Comparison of ENCODE assay signal across 8 mouse cellular contexts in genomic region chr13:24112689-24113348, GRCm38 (mm10).
DNase-seq lines count a peak whose midpoint lies in the region; ATAC-seq and TF ChIP-seq lines count a peak whose summit lies in the region.

No protein-coding gene starts in this region.

- peak; percentile 35 to 78 for DNase-seq in adrenal gland, adult (ENCODE audit: inconsistent age in 2 of 2, low spot score in 1 of 2)
- no peak for DNase-seq in adrenal gland, adult 8-10 months
- peak; percentile 61 for DNase-seq in embryonic facial prominence, embryonic 14.5 days (ENCODE audit: low spot score)
- DNase-seq in left cerebral cortex, postnatal 25 days (ENCODE audit: low spot score in 2 of 2), result peak; percentile 39 to 70
- peak; percentile 79 for DNase-seq in midbrain, embryonic 14.5 days
- DNase-seq in spleen, adult 2 months (ENCODE audit: low read depth in 1 of 2, low spot score in 2 of 2), result peak; percentile 18 to 31

- H3K36me3 ChIP-seq in embryonic facial prominence, embryonic 14.5 days (ENCODE audit: control insufficient read depth, insufficient read depth, low read length), result 0 out of 2 replicates have a peak, but pooled peaks cover 13% of the 10 kb centered on the region
- H3K36me3 ChIP-seq in hindbrain, embryonic 15.5 days, result no peaks in the 10 kb centered on the region
- H3K36me3 ChIP-seq in midbrain, embryonic 14.5 days (ENCODE audit: control insufficient read depth, insufficient read depth, low read length), result no peaks in the 10 kb centered on the region
- peaks cover 1% of the 10 kb centered on the region; the same call in 1 of the 2 replicates for H3K36me3 ChIP-seq in spleen, adult 2 months (ENCODE audit: control insufficient read depth, insufficient read depth, low read length)

- no peaks in the 10 kb centered on the region for H3K27me3 ChIP-seq in embryonic facial prominence, embryonic 14.5 days (replicated peaks; ENCODE audit: control insufficient read depth, insufficient read depth, low read length)
- no peaks in the 10 kb centered on the region for H3K27me3 ChIP-seq in hindbrain, embryonic 15.5 days
- H3K27me3 ChIP-seq in midbrain, embryonic 14.5 days (ENCODE audit: control insufficient read depth, insufficient read depth, low read length), result no peaks in the 10 kb centered on the region
- H3K27me3 ChIP-seq in spleen, adult 2 months (ENCODE audit: control insufficient read depth, insufficient read depth, low read length), result no peaks in the 10 kb centered on the region

- 70% methylated on average over 9 of the region's 9 CpGs for WGBS in bone marrow, adult 2 months
- WGBS in embryonic facial prominence, embryonic 14.5 days, result 73% methylated on average over 9 of the region's 9 CpGs
- 75% methylated on average over 9 of the region's 9 CpGs for WGBS in hindbrain, embryonic 15.5 days
- WGBS in midbrain, embryonic 14.5 days, result 78% methylated on average over 9 of the region's 9 CpGs
- 79% methylated on average over 9 of the region's 9 CpGs for WGBS in spleen, adult 2 months

- no peak overlapping the region for H3K4me2 ChIP-seq in embryonic facial prominence, embryonic 14.5 days (ENCODE audit: low read depth, low read length)
- no peak overlapping the region for H3K4me2 ChIP-seq in hindbrain, embryonic 15.5 days
- no peak overlapping the region for H3K4me2 ChIP-seq in midbrain, embryonic 14.5 days (ENCODE audit: low read length)

- intact Hi-C loops in left cerebral cortex, postnatal 25 days (cut with DNase I), result loop anchor here (1.0 kb wide), 1 partner anchor 168 kb away; no protein-coding TSS in a partner anchor

- H3K4me1 ChIP-seq in bone marrow, adult 2 months (ENCODE audit: control insufficient read depth, insufficient read depth, low read length), result no peaks in the 10 kb centered on the region; the same call in 1 of the 2 replicates
- H3K4me1 ChIP-seq in embryonic facial prominence, embryonic 14.5 days (ENCODE audit: control insufficient read depth, insufficient read depth, low read length), result no peaks in the 10 kb centered on the region
- H3K4me1 ChIP-seq in hindbrain, embryonic 15.5 days (replicated peaks), result no peaks in the 10 kb centered on the region
- 0 out of 2 replicates have a peak, but pooled peaks cover 4% of the 10 kb centered on the region for H3K4me1 ChIP-seq in midbrain, embryonic 14.5 days (ENCODE audit: control insufficient read depth, insufficient read depth, low read length)
- no peaks in the 10 kb centered on the region for H3K4me1 ChIP-seq in spleen, adult 2 months (ENCODE audit: control insufficient read depth, insufficient read depth, insufficient read length)

- no peak overlapping the region for H3K9ac ChIP-seq in embryonic facial prominence, embryonic 14.5 days (ENCODE audit: low read depth, low read length)
- H3K9ac ChIP-seq in hindbrain, embryonic 15.5 days, result no peak overlapping the region
- no peak overlapping the region for H3K9ac ChIP-seq in midbrain, embryonic 14.5 days (replicated peaks; ENCODE audit: low read length)

- peak; percentile 75 for TF ChIP-seq CTCF in bone marrow, adult 2 months (IDR thresholded peaks at IDR 0.05; ENCODE audit: control insufficient read depth, insufficient read depth, low read length)
- peak; percentile 39; the same call in 1 of the 2 replicates for TF ChIP-seq CTCF in spleen, adult 2 months (IDR thresholded peaks at IDR 0.05; ENCODE audit: extremely low read depth, insufficient read depth, insufficient read length, insufficient replicate concordance)

- no peak for TF ChIP-seq POLR2A in bone marrow, adult 2 months (IDR thresholded peaks at IDR 0.05; ENCODE audit: borderline replicate concordance, control insufficient read depth, low read depth, low read length)
- no peak for TF ChIP-seq POLR2A in spleen, adult 2 months (IDR thresholded peaks at IDR 0.05; ENCODE audit: low read depth, low read length)

- no peak overlapping the region for H3K27ac ChIP-seq in bone marrow, adult 2 months (ENCODE audit: control insufficient read depth, insufficient read depth, low read depth, low read length, poor library complexity)
- H3K27ac ChIP-seq in embryonic facial prominence, embryonic 14.5 days (replicated peaks; ENCODE audit: low read depth, low read length), result no peak overlapping the region
- no peak overlapping the region for H3K27ac ChIP-seq in hindbrain, embryonic 15.5 days (replicated peaks)
- H3K27ac ChIP-seq in midbrain, embryonic 14.5 days (replicated peaks; ENCODE audit: low read depth, low read length), result no peak overlapping the region
- H3K27ac ChIP-seq in spleen, adult 2 months (ENCODE audit: insufficient read depth, low read length), result no peak overlapping the region

- H3K4me3 ChIP-seq in bone marrow, adult 2 months (replicated peaks; ENCODE audit: control insufficient read depth, low read depth, low read length), result no peak overlapping the region
- no peak overlapping the region for H3K4me3 ChIP-seq in embryonic facial prominence, embryonic 14.5 days (ENCODE audit: low read depth, low read length)
- H3K4me3 ChIP-seq in hindbrain, embryonic 15.5 days, result no peak overlapping the region
- H3K4me3 ChIP-seq in midbrain, embryonic 14.5 days (replicated peaks; ENCODE audit: low read depth, low read length), result no peak overlapping the region
- H3K4me3 ChIP-seq in spleen, adult 2 months (ENCODE audit: extremely low read depth, insufficient read depth, insufficient read length), result no peak overlapping the region

- H3K9me3 ChIP-seq in embryonic facial prominence, embryonic 14.5 days (ENCODE audit: control insufficient read depth, low read length), result no peaks in the 10 kb centered on the region
- no peaks in the 10 kb centered on the region for H3K9me3 ChIP-seq in hindbrain, embryonic 15.5 days
- H3K9me3 ChIP-seq in midbrain, embryonic 14.5 days (ENCODE audit: control insufficient read depth, low read length), result no peaks in the 10 kb centered on the region

- ATAC-seq in embryonic facial prominence, embryonic 14.5 days (ENCODE audit: low read depth), result peak; percentile 57; the same call in 1 of the 2 replicates
- ATAC-seq in hindbrain, embryonic 15.5 days (ENCODE audit: low FRiP score, low read depth), result peak; percentile 61; the same call in 1 of the 2 replicates
- 0 out of 2 replicates have a peak, but pooled peaks have one; percentile 31 for ATAC-seq in midbrain, embryonic 14.5 days (ENCODE audit: low FRiP score, low TSS enrichment)
